Mouse (Mus musculus) adrenal gland, adult (tissue): ENCODE measurements around the gene Prrxl1.

ENCODE experiments used
- DNase-seq, 2 experiments: peaks; one replicate each; pipeline ENCODE4 v3.0.0; 2022 to 2023; ENCODE audit warnings: low spot score in 1 of 2; ENCODE audit not compliant: inconsistent age in 2 of 2

Gene Prrxl1

GRCm38 (mm10) chr14:32599290-32600041 lies at the start of gene Prrxl1:
Prrxl1 (plus strand) TSS chr14:32599407.
- DNase-seq, result peak; percentile 39 to 75

DNA sequence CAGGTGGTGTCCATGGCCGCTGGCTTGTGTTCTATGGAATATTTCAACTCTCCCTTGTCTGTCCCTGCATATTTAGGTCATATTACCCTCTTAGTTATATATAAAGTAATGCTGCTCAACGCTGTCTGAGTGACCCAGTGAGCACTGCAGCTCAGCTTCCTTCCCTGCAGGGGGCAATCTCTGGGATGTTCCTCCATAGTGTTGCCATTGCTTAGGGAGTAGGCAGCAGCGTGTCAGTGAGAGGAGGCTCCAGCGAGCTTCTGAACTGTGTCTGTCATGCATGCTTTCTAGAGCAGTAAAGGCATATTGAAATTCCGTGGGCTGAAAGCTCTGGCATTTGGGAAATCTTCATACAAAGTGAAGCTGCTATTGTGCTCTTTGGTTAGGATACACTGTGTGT lies 47.4 kb upstream of the Prrxl1 start:
- no peak for DNase-seq

DNA sequence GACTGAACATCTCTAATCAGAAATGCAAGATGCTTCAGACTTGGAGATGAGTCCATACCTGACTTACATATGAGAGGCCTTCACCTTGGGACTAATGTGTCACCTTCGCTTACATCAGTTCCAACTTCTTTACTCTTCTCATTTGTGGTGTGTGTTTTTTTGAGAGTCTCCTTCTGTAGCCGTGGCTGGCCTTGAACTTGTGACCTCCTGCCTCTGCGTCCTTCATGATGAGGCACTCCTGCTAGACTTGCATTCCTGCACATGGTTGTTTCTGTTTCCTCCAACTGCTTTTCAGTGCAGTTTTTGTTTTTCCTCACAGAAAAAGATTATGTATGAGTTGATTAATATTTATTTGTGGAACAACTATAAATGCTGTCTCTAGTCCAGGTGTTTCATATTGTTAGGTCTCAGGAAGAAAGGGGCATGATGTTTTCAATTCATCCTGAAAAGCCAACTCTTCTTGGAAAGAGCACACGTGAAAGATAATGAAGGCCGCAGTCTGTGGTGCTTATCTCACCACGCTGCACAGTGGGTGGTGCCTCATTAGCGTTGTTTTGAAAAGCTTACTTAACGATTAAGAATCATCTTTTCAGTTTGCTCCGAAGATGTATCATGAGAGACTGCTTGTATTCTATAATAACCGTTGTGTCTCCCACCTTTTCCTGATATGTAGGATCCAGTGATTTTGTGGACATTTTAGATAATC lies 45.9 kb upstream of the Prrxl1 start:
- DNase-seq, result peak in 1 of 2 experiments; percentile 47

- DNase-seq, result peak in 1 of 2 experiments; percentile 51
Measured at GRCm38 (mm10) chr14:32554860-32555526, 44.2 kb upstream of the Prrxl1 start.

GRCm38 (mm10) chr14:32561428-32561827 lies 37.8 kb upstream of the Prrxl1 start:
- DNase-seq, result no peak

DNA sequence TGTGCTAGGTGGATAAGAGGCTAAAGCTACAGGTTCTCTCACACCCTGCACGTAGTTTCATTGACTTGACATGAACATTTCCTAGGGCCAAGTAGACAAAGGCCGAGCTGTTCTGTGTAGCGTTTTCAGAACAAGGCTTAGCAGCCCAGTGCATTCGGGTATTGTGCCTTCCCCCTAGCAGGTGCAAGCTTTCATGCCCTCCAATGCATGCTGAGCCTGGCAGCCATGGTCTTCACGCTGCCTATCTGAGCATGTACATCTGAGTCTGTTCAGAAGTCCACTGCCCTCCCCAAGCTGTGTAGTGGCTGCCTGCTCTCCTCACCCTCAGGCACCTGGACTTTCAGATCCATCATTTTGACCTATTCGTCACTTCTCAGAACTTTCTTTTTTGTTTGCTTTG lies 35.5 kb upstream of the Prrxl1 start:
- DNase-seq, result no peak

- no peak for DNase-seq
Measured at GRCm38 (mm10) chr14:32572519-32572918, 26.7 kb upstream of the Prrxl1 start.

DNA sequence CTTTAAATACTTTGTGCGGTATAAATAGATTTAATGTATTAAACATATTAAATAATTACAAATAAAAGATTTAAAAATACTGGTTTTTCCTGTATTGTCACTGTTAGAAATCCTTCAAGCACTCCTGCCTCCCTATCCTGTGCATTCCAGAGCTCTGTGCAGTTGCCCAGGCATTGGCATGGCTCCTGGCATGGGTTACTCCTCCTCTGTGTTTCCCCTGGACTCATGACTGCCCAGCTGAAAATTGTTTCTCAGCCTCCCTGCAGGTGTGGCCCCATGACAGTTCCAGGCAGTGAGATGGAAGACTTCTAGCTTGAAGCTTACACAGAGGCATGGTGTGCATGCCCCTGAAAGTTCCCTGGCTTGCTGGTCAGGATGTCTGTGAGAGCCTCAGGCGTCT lies 20.8 kb upstream of the Prrxl1 start:
- DNase-seq, result no peak

GRCm38 (mm10) chr14:32583696-32584095 lies 15.5 kb upstream of the Prrxl1 start:
- DNase-seq, result peak; percentile 35 to 65

DNA sequence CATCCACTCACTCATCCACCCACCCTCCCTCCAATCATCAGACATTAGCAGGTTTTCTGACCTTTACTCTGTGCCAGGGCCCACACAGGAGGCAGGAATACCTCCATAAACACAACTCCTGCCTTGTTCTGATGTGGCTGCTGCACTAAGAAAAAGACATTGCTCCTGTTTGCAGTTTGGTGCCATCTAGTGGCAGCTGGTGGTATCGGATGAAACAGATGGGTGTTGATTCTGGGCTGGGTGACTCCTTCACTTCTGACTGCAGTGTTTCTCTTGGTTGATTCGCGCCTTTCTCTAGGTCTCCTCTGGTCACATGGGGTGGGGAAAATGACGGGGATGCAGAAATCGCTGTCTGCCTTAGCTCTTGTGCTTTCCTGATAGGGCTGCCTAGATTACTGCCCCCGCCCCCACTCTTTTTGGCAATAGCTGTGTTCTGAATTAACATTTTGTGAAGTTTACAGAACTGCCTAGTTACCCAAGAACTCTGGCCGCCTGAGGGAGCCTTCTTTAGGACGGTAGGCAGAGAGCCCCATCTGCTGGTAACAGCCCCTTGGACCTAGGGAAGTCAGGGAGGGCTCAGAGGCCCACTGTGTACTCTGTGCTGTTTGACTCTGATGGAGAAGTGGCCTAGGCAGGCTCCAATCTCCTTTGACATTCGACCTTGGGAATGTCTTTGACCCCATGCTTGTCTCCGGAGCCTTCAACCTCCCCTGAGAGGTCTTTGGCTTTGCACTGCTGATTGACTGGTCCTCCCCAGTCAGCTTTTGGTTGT lies 12.0 kb upstream of the Prrxl1 start:
- peak; percentile 64 to 89 for DNase-seq

- DNase-seq, result no peak
Measured at GRCm38 (mm10) chr14:32590377-32590776, 8.8 kb upstream of the Prrxl1 start.

- DNase-seq, result peak; percentile 69 to 91
Measured at GRCm38 (mm10) chr14:32597232-32598231, 1.7 kb upstream of the Prrxl1 start.

DNA sequence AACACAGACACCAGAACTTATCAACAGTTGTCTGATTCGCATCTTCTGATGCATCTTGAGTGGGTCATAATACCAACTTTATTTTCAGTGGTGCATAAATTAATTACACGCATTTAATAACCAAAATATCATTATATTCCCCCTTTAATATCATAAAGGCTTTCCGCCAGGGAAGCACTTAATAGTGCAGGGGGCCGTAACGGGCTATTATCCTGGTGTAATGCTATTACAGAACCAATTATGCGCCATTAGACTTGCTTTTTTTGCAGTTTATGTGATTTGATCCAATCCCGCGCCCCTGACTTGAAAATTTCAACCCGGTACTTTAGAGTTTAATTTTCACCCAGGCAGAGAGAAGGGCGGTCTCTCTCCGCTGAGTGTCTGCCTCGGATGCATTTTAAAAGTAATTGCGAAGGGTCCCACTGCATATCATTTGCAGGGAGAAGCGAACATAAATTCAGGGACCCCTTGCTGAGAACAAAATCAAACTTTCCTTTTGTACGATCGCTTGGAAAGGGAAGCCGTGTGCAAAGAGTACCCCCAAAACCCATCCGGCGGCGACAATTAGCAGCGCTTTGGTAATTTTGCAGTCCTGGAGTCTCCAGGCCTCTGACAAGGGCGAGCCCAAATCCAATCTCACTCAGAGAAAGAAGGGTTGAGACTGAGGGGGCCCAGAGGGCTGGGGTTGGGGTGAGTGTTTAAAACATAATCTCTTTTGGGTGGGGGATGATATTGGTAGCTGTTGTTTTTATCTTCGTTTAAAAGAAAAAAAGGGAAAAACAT lies 579 bp upstream of the Prrxl1 start:
- DNase-seq, result peak in 1 of 2 experiments; percentile 31

DNA sequence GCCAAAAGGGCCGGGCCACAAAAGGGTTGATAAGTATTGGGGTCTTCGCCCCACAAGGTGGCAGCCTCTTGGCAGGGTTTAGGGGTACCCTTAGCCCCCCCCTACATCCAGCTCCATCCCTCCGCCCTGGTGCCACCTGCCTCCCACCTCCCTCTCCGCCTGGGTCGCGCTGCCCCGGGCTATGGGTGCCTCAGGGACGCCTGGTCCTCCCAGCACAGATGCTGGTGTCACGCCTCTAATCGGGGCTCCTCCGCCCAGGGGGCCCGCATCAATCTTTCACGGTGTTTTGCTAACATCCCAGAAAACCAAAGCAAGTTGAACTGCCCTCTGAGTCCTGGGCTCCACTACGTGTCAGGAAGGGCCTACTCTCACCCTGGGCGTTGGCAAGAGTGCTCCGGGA lies 903 bp downstream of the Prrxl1 start:
- DNase-seq, result no peak

DNA sequence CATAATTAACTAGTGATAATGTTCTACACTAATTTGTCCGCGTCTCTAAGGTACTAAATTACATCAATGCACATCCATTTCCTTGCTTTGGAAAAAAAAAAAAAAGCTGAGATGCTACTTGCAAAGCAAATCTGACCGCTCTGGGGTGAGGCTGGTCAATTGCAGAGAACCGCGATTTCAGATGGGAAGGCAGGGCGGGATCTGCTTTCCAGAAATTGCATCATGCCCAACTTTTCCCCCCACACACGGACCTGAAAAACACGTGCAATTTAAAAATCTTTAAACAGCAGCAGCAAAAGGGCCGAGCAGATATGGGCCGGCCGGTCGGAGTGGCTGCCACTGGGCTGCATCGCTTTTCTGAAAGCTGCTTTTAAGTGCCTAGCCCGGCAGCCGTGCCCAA lies 6.3 kb downstream of the Prrxl1 start:
- DNase-seq, result peak in 1 of 2 experiments; percentile 32

DNA sequence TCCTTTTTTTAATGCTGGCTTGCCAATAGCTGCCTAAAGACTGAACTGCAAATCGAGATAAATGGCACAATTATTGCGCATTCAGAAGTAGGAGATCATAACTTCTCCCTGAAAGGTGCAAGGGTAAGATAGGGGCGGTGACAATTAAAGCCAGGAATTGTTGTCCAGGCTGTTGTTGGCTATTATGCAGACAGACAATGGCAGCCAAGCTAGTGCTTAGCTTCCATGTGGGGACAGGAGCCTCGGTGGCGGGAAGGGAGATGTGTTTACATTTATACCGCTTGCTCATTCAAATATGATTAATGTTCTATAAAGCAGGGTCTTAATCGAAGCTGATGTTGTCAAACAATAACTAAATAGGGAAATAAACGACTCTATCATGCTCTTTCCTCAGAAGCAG lies 7.1 kb downstream of the Prrxl1 start:
- DNase-seq, result peak in 1 of 2 experiments; percentile 29

- peak; percentile 46 to 80 for DNase-seq
Measured at GRCm38 (mm10) chr14:32609392-32609791, 10.2 kb downstream of the Prrxl1 start.

DNA sequence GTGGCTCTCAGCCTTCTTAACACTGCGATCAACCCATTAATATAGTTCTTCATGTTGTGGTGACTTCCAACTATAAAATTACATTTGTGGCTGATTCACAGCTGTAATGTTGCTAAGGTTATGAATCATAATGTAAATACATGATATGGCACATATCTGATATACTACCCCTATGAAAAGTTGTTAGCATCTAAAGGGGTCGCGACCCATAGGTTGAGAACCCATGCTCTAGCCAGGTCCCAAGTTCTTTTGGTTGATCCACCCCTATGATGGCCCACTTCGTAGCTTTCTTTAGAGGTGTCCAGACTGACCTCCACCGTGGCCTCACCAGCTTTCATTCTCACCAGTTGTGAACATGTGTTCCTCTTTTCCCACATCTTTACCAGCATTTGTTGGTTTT lies 18.0 kb downstream of the Prrxl1 start:
- no peak for DNase-seq

DNA sequence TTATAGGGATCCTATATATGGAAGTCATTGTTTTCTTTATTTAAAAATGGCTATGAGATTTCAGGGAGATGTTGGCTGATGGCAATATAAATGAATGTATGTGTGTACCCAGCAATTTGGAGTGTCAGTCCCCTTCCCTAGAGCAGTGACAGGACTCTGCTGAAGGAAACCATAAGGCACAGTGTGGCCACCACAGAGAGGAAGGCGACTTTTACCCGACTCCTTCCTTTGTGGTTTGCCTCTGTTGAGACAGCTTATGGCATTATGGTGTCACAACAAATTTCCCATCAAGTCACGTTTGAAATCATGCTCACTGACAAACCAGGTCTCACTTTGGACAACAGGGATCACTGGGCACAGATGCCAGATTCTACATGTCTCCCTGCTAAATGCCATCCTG lies 25.0 kb downstream of the Prrxl1 start:
- no peak for DNase-seq
